Mouse (Mus musculus) frontal cortex, adult 2 months (tissue): Measurements from ENCODE around the gene Stbd1. TPM values are rescaled to one million over a fixed set of nuclear protein-coding genes. Genes with fewer than 3 reads are reported as not detected.

Experiments
- DNase-seq, 2 experiments: peaks; one replicate each; pipeline ENCODE4 v3.0.0; 2022; ENCODE audit warnings: low spot score in 1 of 2; ENCODE audit errors: extremely low spot score in 1 of 2
- polyA plus RNA-seq: library from polyadenylated mRNA; depleted of rRNA; stranded (reverse); fragments of >200 nt; gene quantifications from 2 replicates; pipeline ENCODE4 v1.2.3, GENCODE M21; 2012; rRNA removed

Gene Stbd1
- polyA plus RNA-seq, 1 experiment: 0.56 TPM

- DNase-seq: no peak
Observed at GRCm38 (mm10) chr5:92634916-92635315, 32.1 kb downstream of the Stbd1 start.

- no peak for DNase-seq
Observed at GRCm38 (mm10) chr5:92635891-92636290, 33.0 kb downstream of the Stbd1 start.

- DNase-seq: no peak
Observed at GRCm38 (mm10) chr5:92640861-92641260, 38.0 kb downstream of the Stbd1 start.

Other genes with a start within 250 kb of the Stbd1 start
- 27.7 and 29.2 TPM in 2 replicates for gene Nup54, start 167.8 kb upstream of the Stbd1 start, polyA plus RNA-seq
- gene Scarb2, start 96.2 kb upstream of the Stbd1 start, polyA plus RNA-seq: 67.6 TPM in 2 replicates
- 0.21 and 0.26 TPM in 2 replicates for gene Fam47e, start 48.0 kb upstream of the Stbd1 start, polyA plus RNA-seq
- gene Ccdc158, start 72.2 kb downstream of the Stbd1 start, polyA plus RNA-seq: 0.40 and 0.66 TPM in 2 replicates
- 2.1 and 2.6 TPM in 2 replicates for gene Shroom3, start 80.4 kb downstream of the Stbd1 start, polyA plus RNA-seq